Mouse (Mus musculus) heart, embryonic 10.5 days (tissue): ENCODE results near the gene Zdhhc14. TPM values are rescaled to one million over a fixed set of nuclear protein-coding genes. Genes with fewer than 3 reads are reported as not detected.

Experiments
- DNase-seq: peaks from one replicate; pipeline ENCODE4 v3.0.0-alpha.2; 2017; ENCODE audit warnings: low spot score
- H3K27ac ChIP-seq: fragments of 300-500 bp; sonication (generic); 2 replicates; pipeline ENCODE4 v1.5.1; 2016; ENCODE audit warnings: mild to moderate bottlenecking
- H3K27me3 ChIP-seq: fragments of 300-500 bp; sonication (generic); 2 replicates; pipeline ENCODE4 v1.6.1; 2016; ENCODE audit warnings: mild to moderate bottlenecking; ENCODE audit not compliant: poor library complexity, insufficient read depth, severe bottlenecking
- H3K36me3 ChIP-seq: fragments of 300-500 bp; sonication (generic); 2 replicates; pipeline ENCODE4 v1.6.1; 2016; ENCODE audit warnings: mild to moderate bottlenecking, moderate library complexity
- H3K4me1 ChIP-seq: fragments of 300-500 bp; sonication (generic); 2 replicates; pipeline ENCODE4 v1.6.1; 2016; ENCODE audit warnings: mild to moderate bottlenecking
- H3K4me3 ChIP-seq: fragments of 300-500 bp; sonication (generic); 2 replicates; pipeline ENCODE4 v1.5.1; 2016; ENCODE audit warnings: mild to moderate bottlenecking, moderate library complexity
- H3K9me3 ChIP-seq: fragments of 300-500 bp; sonication (generic); 2 replicates; pipeline ENCODE4 v1.6.1; 2016; ENCODE audit warnings: mild to moderate bottlenecking, moderate library complexity
- WGBS: fragments of 180-500 bp; shearing (Covaris S2); methylation state at CpG from one replicate; pipeline ENCODE4 v1.1.7; 2016; 5-methylcytosine and 5-hydroxymethylcytosine counted together
- polyA plus RNA-seq: library from polyadenylated mRNA; unstranded; fragments of >200 nt; fragmentation: Nextera tagmentation; extraction: Ambion mirVana; gene quantifications from 2 replicates; pipeline ENCODE4 v1.2.1, GENCODE M21; 2016

Gene Zdhhc14
- polyA plus RNA-seq, 1 experiment from 2014 or later: 1.6 TPM

GRCm38 (mm10) chr17:5679315-5679714 is 187.0 kb downstream of the Zdhhc14 start:
- H3K4me3 ChIP-seq: no peak overlapping the region
- no peaks in the 10 kb centered on the region for H3K27me3 ChIP-seq
- H3K9me3 ChIP-seq: no peaks in the 10 kb centered on the region
- WGBS: 33% methylated on average over 1 of the region's 1 CpGs
- no peak for DNase-seq
- H3K4me1 ChIP-seq: 0 out of 2 replicates have a peak, but pooled peaks cover 3% of the 10 kb centered on the region
- no peak overlapping the region for H3K27ac ChIP-seq
- no peaks in the 10 kb centered on the region for H3K36me3 ChIP-seq

- H3K27me3 ChIP-seq: no peaks in the 10 kb centered on the region
- H3K36me3 ChIP-seq: no peaks in the 10 kb centered on the region
- no peak for DNase-seq
- H3K4me1 ChIP-seq: no peaks in the 10 kb centered on the region
- H3K27ac ChIP-seq: no peak overlapping the region
- WGBS: 92% methylated on average over 7 of the region's 7 CpGs
- no peak overlapping the region for H3K4me3 ChIP-seq
- no peaks in the 10 kb centered on the region for H3K9me3 ChIP-seq
Observed at GRCm38 (mm10) chr17:5685324-5685723, 193.0 kb downstream of the Zdhhc14 start.

GRCm38 (mm10) chr17:5687810-5688209 is 195.5 kb downstream of the Zdhhc14 start:
- Histone ChIP-seq H3K27me3 (peaks cover 5% of the 10 kb centered on the region; the same call in 1 of the 2 replicates), H3K4me1 (no peaks in the 10 kb centered on the region), H3K9me3 (no peaks in the 10 kb centered on the region), H3K27ac (no peak overlapping the region), H3K4me3 (no peak overlapping the region), H3K36me3 (no peaks in the 10 kb centered on the region)
- 86% methylated on average over 4 of the region's 4 CpGs for WGBS
- DNase-seq: no peak

DNA sequence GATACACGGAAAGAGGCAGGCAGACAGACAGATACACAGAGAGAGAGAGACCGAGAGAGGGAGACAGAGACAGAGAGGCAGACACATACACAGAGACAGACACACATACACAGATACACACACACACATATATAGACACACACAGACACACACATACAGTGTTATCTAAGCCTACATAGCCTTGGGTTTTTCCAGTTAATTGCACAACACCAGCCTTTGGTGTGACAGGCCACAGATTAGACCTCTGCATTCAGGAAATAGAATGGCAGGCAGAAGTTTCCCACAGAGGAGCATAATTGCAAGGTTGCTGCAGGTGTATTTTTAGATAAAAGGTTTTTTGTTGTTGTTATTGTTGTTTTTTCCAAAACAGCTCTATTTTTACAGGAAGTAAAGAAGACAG is 195.9 kb downstream of the Zdhhc14 start:
- Histone ChIP-seq H3K4me3 (no peak overlapping the region), H3K27me3 (peaks cover 5% of the 10 kb centered on the region; the same call in 1 of the 2 replicates), H3K27ac (no peak overlapping the region), H3K4me1 (no peaks in the 10 kb centered on the region), H3K9me3 (no peaks in the 10 kb centered on the region), H3K36me3 (no peaks in the 10 kb centered on the region)
- WGBS: 58% methylated on average over 2 of the region's 2 CpGs
- no peak for DNase-seq

DNA sequence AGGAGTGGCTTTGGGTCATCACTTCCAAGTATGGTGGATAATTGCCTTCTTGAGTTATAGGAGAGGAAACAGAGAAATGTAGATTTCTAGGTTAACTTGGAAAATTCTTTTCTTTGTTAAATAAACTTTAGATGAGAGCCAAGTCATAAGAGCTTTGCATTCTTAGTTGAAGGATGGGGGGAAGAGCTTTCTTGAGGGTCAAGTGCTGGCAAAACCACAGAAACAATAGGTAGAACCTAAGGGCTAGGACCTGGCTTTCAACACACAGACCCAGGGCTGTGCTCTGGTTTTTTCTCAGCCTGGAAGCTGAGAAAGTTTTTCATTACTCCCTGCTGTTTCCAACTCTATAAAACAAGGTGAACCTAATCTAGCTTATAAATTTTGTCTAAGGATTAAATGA is 196.3 kb downstream of the Zdhhc14 start:
- H3K4me1 ChIP-seq: no peaks in the 10 kb centered on the region
- no peak overlapping the region for H3K27ac ChIP-seq
- H3K36me3 ChIP-seq: no peaks in the 10 kb centered on the region
- no peak for DNase-seq
- no peaks in the 10 kb centered on the region for H3K9me3 ChIP-seq
- H3K27me3 ChIP-seq: peaks cover 5% of the 10 kb centered on the region; the same call in 1 of the 2 replicates
- no peak overlapping the region for H3K4me3 ChIP-seq

- Histone ChIP-seq H3K4me3 (no peak overlapping the region), H3K9me3 (no peaks in the 10 kb centered on the region), H3K36me3 (no peaks in the 10 kb centered on the region), H3K4me1 (no peaks in the 10 kb centered on the region), H3K27me3 (peaks cover 11% of the 10 kb centered on the region; the same call in 1 of the 2 replicates), H3K27ac (no peak overlapping the region)
- no peak for DNase-seq
- 86% methylated on average over 8 of the region's 8 CpGs for WGBS
Observed at GRCm38 (mm10) chr17:5690746-5691535, 198.6 kb downstream of the Zdhhc14 start.

GRCm38 (mm10) chr17:5692661-5693060 is 200.3 kb downstream of the Zdhhc14 start:
- no peak overlapping the region for H3K27ac ChIP-seq
- no peaks in the 10 kb centered on the region for H3K9me3 ChIP-seq
- H3K27me3 ChIP-seq: peaks cover 11% of the 10 kb centered on the region; the same call in 1 of the 2 replicates
- H3K4me1 ChIP-seq: no peaks in the 10 kb centered on the region
- no peak for DNase-seq
- no peaks in the 10 kb centered on the region for H3K36me3 ChIP-seq
- 71% methylated on average over 3 of the region's 3 CpGs for WGBS
- no peak overlapping the region for H3K4me3 ChIP-seq

GRCm38 (mm10) chr17:5693256-5693655 is 200.9 kb downstream of the Zdhhc14 start:
- Histone ChIP-seq H3K36me3 (no peaks in the 10 kb centered on the region), H3K9me3 (no peaks in the 10 kb centered on the region), H3K27ac (no peak overlapping the region), H3K27me3 (peaks cover 11% of the 10 kb centered on the region; the same call in 1 of the 2 replicates), H3K4me1 (no peaks in the 10 kb centered on the region), H3K4me3 (no peak overlapping the region)
- 81% methylated on average over 7 of the region's 7 CpGs for WGBS
- DNase-seq: no peak

- H3K4me3 ChIP-seq: no peak overlapping the region
- no peaks in the 10 kb centered on the region for H3K36me3 ChIP-seq
- no peaks in the 10 kb centered on the region for H3K4me1 ChIP-seq
- H3K27ac ChIP-seq: no peak overlapping the region
- H3K27me3 ChIP-seq: peaks cover 6% of the 10 kb centered on the region; the same call in 1 of the 2 replicates
- WGBS: 68% methylated on average over 7 of the region's 7 CpGs
- DNase-seq: no peak
- H3K9me3 ChIP-seq: no peaks in the 10 kb centered on the region
Observed at GRCm38 (mm10) chr17:5698447-5699096, 206.2 kb downstream of the Zdhhc14 start.

- DNase-seq: no peak
- Histone ChIP-seq H3K27me3 (0 out of 2 replicates have a peak, but pooled peaks cover 4% of the 10 kb centered on the region), H3K4me3 (no peak overlapping the region), H3K9me3 (no peaks in the 10 kb centered on the region), H3K36me3 (no peaks in the 10 kb centered on the region), H3K4me1 (peaks cover 32% of the 10 kb centered on the region), H3K27ac (no peak overlapping the region)
- 43% methylated on average over 7 of the region's 7 CpGs for WGBS
Observed at GRCm38 (mm10) chr17:5710320-5711104, 218.2 kb downstream of the Zdhhc14 start.

DNA sequence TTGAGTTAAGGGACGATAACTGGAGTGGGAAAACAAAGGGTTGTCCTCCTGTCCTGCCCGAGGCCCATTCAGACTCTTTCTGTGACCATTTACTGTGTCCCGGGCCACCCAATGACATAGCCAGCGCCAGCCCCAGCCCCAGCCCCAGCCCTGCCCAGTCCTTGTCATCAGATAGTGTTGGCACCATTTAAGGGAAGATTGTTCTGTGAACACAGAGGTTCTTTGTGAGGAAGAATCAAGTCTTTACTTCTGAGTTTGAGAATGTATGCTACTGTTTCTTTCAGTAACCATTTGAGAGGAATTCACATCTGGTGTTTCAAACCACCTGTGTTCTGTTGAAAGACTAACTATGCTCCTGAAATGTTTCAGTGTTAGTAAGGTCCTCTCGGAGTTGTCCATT is 219.5 kb downstream of the Zdhhc14 start:
- Histone ChIP-seq H3K4me3 (no peak overlapping the region), H3K4me1 (peaks cover 32% of the 10 kb centered on the region), H3K27ac (no peak overlapping the region), H3K27me3 (0 out of 2 replicates have a peak, but pooled peaks cover 4% of the 10 kb centered on the region), H3K36me3 (no peaks in the 10 kb centered on the region), H3K9me3 (no peaks in the 10 kb centered on the region)
- WGBS: 57% methylated on average over 5 of the region's 5 CpGs
- DNase-seq: no peak

DNA sequence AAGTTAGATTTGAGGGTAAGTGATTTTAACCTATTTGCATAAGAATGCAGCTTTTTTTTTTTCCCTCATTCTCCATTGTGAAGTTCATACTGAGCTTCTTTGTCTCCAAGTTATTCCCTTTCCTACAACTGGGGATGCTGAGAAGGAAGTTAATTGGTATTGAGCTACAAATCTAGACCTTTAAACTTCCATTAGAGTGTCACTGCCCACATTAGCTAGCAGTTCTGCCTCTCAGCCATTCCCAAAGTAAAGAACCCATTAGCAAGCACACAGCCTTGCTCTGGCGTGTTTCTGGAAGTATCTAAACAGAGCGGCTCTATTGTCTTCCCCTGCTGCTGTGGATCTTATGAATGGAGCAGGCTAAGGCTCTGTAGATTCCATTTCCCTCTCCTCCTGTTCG is 220.8 kb downstream of the Zdhhc14 start:
- 66% methylated on average over 3 of the region's 3 CpGs for WGBS
- Histone ChIP-seq H3K4me3 (no peak overlapping the region), H3K9me3 (no peaks in the 10 kb centered on the region), H3K27me3 (0 out of 2 replicates have a peak, but pooled peaks cover 4% of the 10 kb centered on the region), H3K36me3 (no peaks in the 10 kb centered on the region), H3K27ac (no peak overlapping the region), H3K4me1 (peaks cover 32% of the 10 kb centered on the region)
- no peak for DNase-seq

GRCm38 (mm10) chr17:5716912-5717311 is 224.6 kb downstream of the Zdhhc14 start:
- 71% methylated on average over 4 of the region's 4 CpGs for WGBS
- no peak overlapping the region for H3K27ac ChIP-seq
- DNase-seq: no peak
- H3K27me3 ChIP-seq: peaks cover under 1% of the 10 kb centered on the region; the same call in 1 of the 2 replicates
- no peaks in the 10 kb centered on the region for H3K9me3 ChIP-seq
- no peaks in the 10 kb centered on the region for H3K36me3 ChIP-seq
- H3K4me1 ChIP-seq: peaks cover 9% of the 10 kb centered on the region
- no peak overlapping the region for H3K4me3 ChIP-seq
